Mouse (Mus musculus) MN1 (cell line): ENCODE results near the gene Trarg1.

Experiments used
- DNase-seq: peaks from one replicate; pipeline ENCODE4 v3.0.0-alpha.2; 2016; ENCODE audit warnings: low spot score

The Trarg1 gene

DNA sequence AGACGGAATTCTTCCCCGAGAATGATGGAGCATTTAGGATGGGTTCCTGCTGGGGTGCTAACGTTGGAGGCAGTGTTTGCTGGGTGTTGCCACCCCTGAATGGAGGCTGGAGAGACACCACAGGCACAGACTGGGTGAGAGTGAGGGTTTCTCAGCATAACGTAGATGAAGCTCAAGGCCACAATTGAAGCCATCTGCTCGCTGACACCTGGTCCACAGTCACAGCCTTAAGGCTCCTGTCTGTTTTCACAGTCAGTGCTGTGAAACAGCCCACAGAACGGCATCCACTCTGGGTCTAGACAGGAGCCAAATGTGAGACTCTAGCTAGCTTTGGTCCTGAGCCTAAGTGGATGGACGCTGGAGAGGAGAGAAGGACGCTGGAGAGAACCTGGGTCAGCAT, 5.4 kb upstream of the Trarg1 start:
- no peak for DNase-seq

DNA sequence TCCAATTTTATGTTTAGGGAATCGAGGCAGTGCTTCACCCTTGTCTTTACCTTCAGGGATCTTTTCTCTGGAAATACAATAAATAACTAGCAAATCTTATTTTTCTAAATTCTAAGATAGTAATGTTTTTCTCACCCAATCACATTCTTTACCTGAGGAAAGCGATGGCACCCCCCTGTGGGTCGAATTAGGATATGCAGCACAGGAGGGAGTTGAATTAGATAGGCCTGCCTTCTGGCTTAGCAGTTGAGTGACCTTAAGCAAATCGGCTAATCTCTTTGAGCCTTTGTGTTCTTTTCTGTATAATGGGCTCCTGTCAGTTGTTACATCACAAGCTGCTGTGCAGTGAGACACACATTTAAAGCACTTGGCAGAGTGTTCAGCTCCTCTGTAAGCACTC, 4.9 kb upstream of the Trarg1 start:
- DNase-seq, result no peak

DNA sequence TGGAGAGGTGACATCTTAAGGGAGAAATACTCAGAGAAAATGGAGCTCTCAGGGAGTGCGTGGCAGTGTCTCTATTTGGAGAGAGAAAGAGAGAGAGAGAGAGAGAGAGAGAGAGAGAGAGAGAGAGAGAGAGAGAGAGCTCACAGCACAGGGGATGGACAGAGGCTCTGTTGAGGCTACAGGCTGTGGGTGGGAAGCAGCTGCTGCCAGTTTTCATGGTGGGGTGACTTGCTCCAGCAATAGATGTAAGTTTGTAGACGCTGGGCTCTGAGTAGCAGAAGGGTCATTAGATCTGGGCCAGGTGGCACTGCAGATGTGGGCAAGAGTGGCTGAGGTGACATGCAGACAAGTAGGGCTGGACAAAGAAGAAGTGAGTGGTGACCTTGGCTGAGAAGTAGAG, 6.0 kb downstream of the Trarg1 start:
- no peak for DNase-seq

DNA sequence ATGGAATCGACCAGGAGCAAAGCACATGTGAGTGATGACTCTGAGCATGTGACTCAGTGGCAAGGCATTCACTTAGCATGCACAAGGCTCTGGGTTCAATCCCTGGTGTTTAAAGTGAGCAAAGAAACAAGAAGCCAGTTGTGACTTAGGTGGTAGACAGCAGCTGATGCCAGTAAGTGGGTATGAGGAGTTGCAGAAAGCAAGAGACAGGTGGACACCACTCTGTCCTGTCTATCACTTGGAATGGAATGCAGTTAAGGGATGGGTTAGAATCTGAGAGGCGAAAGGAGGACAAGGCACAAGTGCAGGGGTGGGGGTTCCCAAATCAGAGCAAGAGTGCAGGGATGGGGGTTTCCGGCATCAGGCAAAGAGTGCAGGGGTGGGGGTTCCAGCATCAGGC, 12.5 kb downstream of the Trarg1 start:
- no peak for DNase-seq

DNA sequence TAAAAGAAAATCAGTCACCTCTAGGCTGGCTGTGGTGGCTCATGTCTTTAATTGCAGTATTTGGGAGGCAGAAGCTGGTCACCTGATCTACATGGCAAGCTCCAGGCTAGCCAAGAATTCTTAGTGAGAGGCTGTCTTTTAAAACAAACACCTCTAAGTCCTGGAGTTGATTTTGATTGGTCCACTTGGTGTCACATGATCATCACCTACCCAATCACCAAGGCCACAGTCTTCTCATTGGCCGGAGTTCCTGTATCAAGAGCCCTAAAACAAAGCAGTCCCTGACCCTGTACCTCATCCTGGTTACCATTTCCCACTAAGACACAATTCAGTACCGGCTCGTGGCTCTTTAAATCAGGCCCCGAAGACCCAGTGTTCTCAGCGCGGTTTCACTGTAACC, 16.2 kb downstream of the Trarg1 start:
- no peak for DNase-seq

DNA sequence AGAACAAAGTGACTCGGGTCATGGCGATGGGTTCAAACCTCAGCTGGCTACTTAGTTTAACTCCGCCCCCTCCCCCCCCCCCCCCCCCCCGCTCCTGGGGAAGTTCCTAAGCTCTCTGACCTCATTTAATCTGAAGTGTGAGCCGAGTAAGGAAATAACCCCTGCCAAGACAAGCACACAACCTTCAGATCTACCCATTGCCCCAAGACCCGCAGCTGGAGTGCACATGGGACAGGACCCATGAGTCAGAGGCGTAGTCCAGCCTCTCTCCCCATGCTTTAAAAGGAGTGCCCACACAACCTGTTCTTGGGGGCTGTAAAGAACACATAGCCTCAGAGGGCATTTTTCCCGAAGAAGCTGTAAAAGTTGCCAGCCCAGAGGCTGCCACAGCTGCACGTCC, 20.0 kb downstream of the Trarg1 start:
- no peak for DNase-seq

DNA sequence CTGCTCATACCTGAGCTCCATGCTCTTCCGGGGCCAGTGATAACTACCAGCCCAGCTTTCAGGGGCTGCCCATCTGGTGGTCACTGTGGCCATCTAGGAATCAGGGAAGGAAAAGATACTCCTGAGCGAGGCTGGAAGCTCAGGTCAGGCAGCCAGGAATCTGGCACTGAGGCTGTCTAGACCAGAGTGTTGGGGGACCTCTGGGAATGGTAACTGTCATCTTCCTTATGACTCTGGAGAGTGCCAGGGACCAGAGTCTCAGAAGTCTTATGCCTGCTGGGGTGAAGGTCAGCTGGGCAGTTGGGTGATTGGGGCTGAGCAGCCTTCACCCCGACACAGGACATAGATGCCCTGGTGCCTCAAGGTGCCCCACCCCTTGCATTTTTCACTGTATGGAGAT, 28.0 kb downstream of the Trarg1 start:
- DNase-seq, result no peak

DNA sequence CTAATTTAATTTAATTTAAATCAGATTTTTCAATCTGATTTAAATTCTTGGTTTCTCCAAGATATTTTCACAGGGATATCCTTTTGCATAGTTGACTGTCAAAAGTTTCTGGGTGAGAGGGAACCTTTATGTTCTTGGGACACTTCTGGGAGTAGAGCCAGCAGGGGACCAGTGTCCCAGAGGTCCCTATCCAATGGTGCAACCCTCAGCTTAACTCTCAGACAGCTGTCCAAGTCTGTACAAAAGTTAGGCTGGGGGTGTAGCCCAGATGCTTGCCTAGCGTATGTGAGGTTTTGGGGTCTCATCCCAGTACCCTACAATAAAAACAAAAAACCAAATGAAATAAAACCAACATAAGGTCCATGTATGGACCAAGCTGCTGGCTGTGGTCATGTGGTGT, 28.5 kb downstream of the Trarg1 start:
- DNase-seq, result no peak

DNA sequence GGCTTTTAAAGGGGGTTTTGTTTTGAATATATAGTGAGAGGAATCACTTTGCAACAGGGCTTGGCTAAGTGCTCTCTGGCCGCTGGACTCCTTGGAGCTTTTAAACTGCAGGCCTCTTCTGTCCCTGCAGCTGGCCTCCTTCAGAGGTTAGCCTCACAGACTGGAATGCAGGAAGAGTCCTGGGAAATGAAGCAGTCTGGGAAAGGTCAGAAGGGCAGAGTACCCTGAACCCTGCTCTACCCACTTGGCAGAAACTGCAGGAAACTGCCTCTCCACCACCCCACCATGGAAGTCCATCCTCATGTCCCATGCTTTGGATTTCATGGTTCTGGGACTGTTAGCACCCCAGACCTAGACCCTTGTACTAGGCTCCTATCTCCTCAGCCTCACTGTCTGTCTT, 29.3 kb downstream of the Trarg1 start:
- peak; percentile 24 for DNase-seq

DNA sequence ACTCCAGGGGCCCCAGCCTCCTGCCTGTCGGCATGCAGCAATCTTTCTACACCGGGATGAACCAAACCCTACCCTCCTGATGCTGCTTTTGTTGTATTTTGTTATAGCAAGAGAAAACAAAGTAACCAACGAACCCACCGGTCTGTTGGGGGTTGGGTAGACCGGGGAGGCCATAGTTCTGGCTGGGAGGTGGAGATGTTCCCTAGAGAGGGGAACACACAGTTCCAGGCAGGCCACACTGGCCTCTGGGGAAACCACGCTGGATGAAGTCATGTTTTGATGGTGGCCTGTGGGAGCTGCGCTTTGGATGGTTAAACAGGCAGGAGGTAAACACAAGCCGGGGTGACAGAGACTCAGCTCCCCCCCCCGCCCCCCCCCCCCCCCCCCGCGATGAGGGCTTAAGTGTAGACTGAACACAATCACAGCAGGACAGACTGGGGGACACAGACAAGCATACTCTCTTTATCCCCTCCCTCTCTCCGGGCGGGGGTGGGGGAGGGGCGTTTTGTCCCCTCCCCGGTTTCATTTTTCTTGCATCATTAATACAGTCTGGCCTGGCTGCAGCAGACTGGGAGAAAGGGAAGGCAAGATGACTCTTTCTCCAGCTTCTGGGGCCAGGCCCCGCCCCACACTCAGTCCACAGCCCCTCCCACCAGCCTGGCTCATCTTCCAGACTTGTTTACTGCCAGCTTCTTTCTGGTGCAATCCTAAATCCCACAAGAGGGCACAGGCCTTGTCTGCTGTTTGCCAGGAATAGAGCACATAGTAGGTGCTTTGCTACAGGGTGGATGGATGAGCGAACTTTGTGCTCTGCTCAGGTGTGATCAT, 30.2 kb downstream of the Trarg1 start:
- peak; percentile 92 for DNase-seq

DNA sequence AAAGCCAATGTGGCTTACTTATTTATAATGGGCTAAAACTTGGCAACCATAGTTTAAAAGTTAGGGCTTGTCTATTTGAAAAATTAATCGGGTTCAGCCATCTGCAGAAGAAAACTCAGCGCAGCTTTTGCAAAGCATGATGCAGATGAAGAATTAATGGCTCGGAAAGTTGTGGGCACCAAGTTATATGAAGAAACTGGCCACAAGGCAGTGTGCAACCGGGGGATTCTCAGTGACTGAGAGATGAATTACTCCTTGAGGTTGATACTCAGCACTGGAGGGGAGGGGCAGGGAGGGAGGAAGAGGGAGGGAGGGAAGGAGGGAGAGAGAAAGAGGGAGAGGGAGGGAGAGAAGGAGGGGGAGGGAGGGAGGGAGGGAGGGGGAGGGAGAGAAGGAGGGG, 37.4 kb downstream of the Trarg1 start:
- DNase-seq, result no peak

DNA sequence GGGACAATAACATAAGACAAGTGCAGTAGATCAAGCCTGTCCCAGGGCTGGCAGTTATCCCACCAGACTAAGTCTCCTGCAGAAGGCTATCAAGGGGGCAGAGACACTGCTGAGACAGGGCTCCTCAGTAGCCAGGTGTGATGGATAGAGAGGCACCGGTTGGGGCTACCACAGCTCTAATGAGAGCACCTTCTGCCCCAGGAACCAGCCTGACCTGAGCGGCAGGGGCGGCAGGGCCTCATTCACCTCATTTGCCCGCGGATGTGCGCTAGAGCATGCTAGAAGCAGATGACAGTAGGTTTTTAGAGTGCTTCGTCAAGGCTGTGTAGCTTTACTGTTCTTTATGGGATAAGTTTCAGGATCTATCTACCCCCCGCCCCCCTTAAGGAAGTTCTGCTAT, 44.3 kb downstream of the Trarg1 start:
- no peak for DNase-seq

DNA sequence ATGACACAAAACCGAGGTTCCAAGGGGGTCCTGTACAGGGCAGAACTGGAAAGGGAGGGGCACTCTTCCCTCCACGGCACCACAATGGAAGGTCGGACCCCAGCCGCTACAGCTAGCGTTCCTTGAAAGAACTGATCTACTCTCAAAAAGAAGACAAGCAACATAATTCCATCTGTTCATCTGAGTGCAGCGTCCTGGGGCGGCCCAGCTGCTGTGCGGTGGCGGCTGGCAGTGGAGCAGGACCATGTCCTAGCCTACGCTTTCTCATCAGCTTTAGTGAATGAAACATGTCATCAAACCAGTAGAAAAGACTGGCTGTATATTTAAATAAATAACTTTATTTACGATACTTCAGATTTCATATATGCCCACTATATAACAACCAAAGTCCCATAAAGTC, 48.5 kb downstream of the Trarg1 start:
- DNase-seq, result no peak

DNA sequence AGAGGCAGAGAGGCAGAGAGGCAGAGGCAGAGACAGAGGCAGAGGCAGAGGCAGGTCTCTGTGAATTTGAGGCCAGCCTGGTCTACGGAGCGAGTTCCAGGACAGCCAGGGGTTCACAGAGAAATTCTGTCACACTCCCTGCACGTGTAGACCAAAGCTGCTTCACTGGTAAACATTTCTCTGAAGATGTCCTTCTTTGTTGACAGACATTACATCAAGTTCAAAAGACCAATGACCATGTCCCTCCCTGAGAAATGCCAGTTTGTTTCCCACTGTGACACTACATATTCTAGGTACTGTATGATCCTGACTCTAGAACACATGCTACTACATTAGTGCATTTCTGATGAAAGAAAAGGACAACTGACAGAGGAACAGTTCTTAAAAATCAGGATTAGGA, 51.0 kb downstream of the Trarg1 start:
- no peak for DNase-seq

DNA sequence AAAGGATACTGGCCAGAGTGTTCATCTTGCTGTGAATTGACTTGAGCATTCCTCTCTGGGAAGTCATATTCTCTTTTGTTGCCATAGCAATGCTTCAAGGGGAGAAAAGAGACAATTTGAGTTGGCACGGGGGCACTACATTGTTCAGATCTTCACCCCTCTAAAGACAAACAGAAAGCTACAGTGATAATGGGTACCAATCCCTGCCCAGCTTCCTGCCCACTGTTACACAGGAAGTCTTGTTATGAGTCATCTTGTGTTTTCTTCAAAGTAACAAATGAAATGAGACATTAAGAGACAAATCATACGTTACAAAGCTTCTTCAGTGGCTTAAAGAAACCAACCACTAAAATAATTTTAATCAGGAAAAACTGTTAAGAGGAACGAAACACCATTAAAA, 55.0 kb downstream of the Trarg1 start:
- DNase-seq, result peak; percentile 14

DNA sequence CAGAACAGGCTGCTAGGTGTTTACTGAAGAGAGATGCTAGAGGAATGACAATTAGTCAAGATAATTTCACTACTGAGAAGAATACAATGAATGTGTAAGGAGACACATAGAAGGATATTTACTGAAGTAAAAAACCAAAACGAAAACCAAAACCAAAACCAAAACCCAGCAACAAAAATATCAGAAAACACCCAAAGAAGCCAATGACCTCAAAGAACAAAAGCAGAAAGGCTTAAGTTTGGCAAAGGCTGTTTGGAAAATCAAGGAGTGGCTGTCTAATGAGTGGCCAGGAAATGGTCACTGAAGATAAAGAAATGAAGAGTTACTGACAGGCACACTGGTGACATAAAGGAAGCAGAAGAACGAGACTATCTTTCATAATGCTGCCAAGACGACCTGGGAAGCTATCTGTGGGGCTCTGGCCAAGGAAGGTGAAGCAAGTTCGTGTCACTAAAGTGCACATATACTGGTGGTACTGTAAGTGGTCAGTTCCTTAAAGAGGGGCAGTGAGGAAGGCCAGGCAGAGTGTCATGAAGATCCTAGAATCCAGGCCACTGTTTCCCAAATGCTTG, 56.2 kb downstream of the Trarg1 start:
- peak; percentile 14 for DNase-seq

DNA sequence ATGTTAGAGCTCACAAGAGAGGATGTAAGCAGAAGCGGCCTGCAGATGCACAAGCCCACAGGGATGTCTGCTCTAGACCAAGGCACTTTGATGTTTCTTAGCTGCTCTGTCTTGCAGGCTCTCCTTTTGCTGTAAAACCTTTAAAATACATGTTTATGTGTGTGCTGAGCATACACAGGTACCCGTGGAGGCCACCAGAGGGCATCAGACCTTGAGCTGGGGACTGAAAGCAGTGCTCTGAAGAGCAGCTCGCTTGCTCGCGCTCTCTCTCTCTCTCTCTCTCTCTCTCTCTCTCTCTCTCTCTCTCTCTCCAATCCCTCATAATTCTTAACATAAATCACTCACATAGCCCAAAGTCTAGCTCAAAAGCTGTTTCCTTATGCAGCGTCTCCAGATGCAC, 59.5 kb downstream of the Trarg1 start:
- peak; percentile 30 for DNase-seq

DNA sequence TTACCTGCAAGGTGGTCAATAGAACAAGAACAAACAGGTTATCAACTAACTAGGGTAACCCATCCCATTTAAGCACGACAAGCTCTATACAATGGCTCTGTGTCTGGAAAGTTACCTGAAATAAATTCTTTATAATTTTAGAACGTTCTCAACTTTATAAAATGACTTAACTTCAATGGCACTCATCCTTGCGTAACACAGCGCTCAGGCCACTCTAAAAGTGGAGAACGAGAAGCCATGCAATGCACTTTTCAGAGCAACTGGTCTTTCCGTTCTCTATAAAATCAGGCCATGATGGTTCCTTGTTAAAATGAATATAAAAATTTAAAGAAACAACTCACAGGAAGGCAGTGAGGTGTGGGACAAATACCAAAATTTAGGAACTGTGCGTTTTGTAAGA, 62.9 kb downstream of the Trarg1 start:
- DNase-seq, result no peak

DNA sequence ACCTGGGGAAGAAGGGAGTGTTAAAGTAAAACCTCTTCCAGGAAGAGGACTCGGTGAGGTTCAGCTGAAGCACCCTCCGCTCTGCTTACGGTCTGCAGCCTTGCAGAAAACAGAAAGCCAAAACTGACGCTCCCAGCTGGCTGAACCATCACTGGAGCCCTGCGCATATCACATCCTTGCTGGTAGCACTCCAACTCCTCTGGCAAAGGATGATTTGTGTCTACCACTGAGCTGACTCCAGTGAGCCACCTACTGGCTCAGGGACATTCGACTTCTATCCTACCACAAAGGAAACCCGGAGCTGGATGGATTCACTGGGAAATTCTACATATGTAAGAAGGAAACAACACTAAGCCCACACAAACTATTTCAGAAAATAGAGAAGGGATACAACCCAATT, 64.9 kb downstream of the Trarg1 start:
- DNase-seq, result peak; percentile 36

DNA sequence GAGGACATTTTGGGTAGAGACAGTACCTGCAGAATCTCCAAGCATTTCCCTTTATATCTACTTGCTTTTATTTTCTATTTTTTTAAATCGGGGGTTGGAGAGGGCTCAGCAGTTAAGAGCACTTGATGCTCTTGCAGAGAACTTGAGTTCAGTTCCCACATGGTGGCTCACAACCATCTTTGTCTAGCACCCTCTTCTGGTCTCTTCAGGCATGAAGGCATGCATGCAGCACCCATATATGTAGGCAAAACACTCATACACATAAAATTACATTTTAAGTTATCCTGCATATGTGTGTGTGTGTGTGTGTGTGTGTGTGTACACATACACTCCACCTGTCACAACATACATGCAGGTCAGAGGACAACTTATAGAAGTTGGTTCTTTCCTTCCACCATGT, 66.3 kb downstream of the Trarg1 start:
- no peak for DNase-seq
